Mouse (Mus musculus) G1E (cell line): ENCODE data around the gene Acox3. TPM values are rescaled to one million over a fixed set of nuclear protein-coding genes. Genes with fewer than 3 reads are reported as not detected.

ENCODE experiments used
- ATAC-seq: 2 replicates; pipeline ENCODE4 v1.8.0; 2016; ENCODE audit warnings: mild to moderate bottlenecking; ENCODE audit not compliant: insufficient number of reproducible peaks, poor library complexity, low FRiP score, severe bottlenecking; ENCODE audit errors: extremely low read depth
- DNase-seq: peaks from one replicate; pipeline ENCODE4 v3.0.0; 2012; ENCODE audit warnings: low spot score
- H3K27me3 ChIP-seq: 2 replicates; pipeline ENCODE4 v1.6.1; 2012; ENCODE audit warnings: mild to moderate bottlenecking, low read length, inconsistent platforms; ENCODE audit not compliant: insufficient read depth
- H3K36me3 ChIP-seq: replicated peaks from 2 replicates; pipeline ENCODE3; 2012; ENCODE audit warnings: mild to moderate bottlenecking, inconsistent platforms
- H3K4me1 ChIP-seq: 2 replicates; pipeline ENCODE4 v1.6.1; 2012; ENCODE audit warnings: low read depth, low read length, inconsistent platforms, mixed read lengths; ENCODE audit not compliant: insufficient read depth
- H3K4me3 ChIP-seq: 2 replicates; pipeline ENCODE4 v1.5.1; 2012; ENCODE audit warnings: low read depth, mild to moderate bottlenecking, inconsistent platforms, low read length, moderate library complexity, mixed read lengths
- H3K9me3 ChIP-seq: replicated peaks from 2 replicates; pipeline ENCODE4 v1.6.1; 2012; ENCODE audit warnings: inconsistent platforms
- CTCF ChIP-seq: IDR thresholded peaks from 2 replicates; pipeline ENCODE4 v1.5.1; 2012; ENCODE audit warnings: low read depth, low read length, inconsistent platforms, mixed read lengths
- GATA1 ChIP-seq: IDR thresholded peaks from 2 replicates; pipeline ENCODE4 v1.6.1; 2012; ENCODE audit warnings: borderline replicate concordance, low read length, inconsistent platforms, mixed read lengths
- GATA2 ChIP-seq: IDR thresholded peaks from 2 replicates; pipeline ENCODE4 v1.6.1; 2012; ENCODE audit warnings: low read depth, low read length, inconsistent platforms, borderline replicate concordance
- POLR2AphosphoS5 ChIP-seq: IDR thresholded peaks from 2 replicates; pipeline ENCODE4 v1.6.1; 2012; ENCODE audit warnings: low read depth, low read length, inconsistent platforms; ENCODE audit not compliant: insufficient replicate concordance
- TAL1 ChIP-seq: conservative IDR thresholded peaks from 2 replicates; pipeline ENCODE4 v1.6.1; 2012; ENCODE audit warnings: low read depth, low read length, inconsistent platforms, mixed read lengths
- polyA plus RNA-seq: library from polyadenylated mRNA; stranded (reverse); fragments of >175 nt; gene quantifications from 2 replicates; pipeline ENCODE4 v1.2.3, GENCODE M21; 2012
- total RNA-seq, 2 experiments: library from RNA; stranded (forward) in 1 of 2; stranded (reverse) in 1 of 2; fragments of 200-1000 nt in 1 of 2; fragments of >200 nt in 1 of 2; fragmentation: Nextera tagmentation in 1 of 2; gene quantifications; 2 replicates each; pipeline ENCODE4 v1.2.3; 2014 to 2017

The Acox3 gene
- total and polyA plus RNA-seq, 3 experiments: 8.5 to 51.8 (median 41.2) TPM

GRCm38 (mm10) chr5:35596169-35597160 lies 13.6 kb downstream of the Acox3 start:
- Histone ChIP-seq H3K36me3 (peaks cover 93% of the 10 kb centered on the region), H3K27me3 (no peaks in the 10 kb centered on the region), H3K9me3 (peaks cover 8% of the 10 kb centered on the region), H3K4me3 (no peak overlapping the region), H3K4me1 (no peaks in the 10 kb centered on the region)
- no peak for ATAC-seq
- no peak for DNase-seq
- TF ChIP-seq POLR2AphosphoS5 (no peak), CTCF (no peak), TAL1 (no peak), GATA2 (no peak), GATA1 (no peak)

GRCm38 (mm10) chr5:35600233-35600632 lies 17.4 kb downstream of the Acox3 start:
- peaks cover 8% of the 10 kb centered on the region for H3K9me3 ChIP-seq
- H3K4me1 ChIP-seq: no peaks in the 10 kb centered on the region
- no peak overlapping the region for H3K4me3 ChIP-seq
- DNase-seq (no peak), ATAC-seq (no peak)
- no peaks in the 10 kb centered on the region for H3K27me3 ChIP-seq
- peaks cover 92% of the 10 kb centered on the region for H3K36me3 ChIP-seq
- TF ChIP-seq CTCF (no peak), GATA2 (no peak), GATA1 (no peak), POLR2AphosphoS5 (no peak), TAL1 (no peak)

DNA sequence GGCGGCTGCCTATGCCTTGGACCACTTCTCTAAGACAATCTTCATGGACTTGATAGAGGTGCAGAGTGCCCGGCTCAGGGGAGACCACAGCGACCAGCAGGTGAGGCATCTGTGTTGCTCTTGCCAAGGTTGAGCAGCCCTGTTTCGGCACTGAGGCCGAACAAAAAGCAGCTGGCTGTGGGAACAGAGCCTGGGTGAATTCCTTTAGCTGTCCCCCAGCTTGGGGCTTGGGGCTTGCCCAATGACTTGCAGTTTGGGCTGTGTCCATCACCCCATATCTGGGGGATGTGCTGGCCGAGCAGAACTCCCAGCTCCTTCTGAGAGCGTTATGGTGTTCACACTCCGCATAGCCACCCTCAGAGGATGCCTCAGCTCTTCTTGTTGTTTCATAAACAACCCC lies 18.7 kb downstream of the Acox3 start:
- no peak overlapping the region for H3K4me3 ChIP-seq

GRCm38 (mm10) chr5:35605355-35605754 lies 22.5 kb downstream of the Acox3 start:
- Histone ChIP-seq H3K9me3 (no peaks in the 10 kb centered on the region), H3K4me3 (no peak overlapping the region), H3K27me3 (no peaks in the 10 kb centered on the region), H3K36me3 (peaks cover 71% of the 10 kb centered on the region), H3K4me1 (no peaks in the 10 kb centered on the region)
- no peak for TF ChIP-seq GATA1
- no peak for TF ChIP-seq POLR2AphosphoS5
- TF ChIP-seq GATA2: no peak
- no peak for TF ChIP-seq CTCF
- no peak for TF ChIP-seq TAL1
- ATAC-seq: no peak
- no peak for DNase-seq

More for the DNA sequence above, 18.7 kb downstream of the Acox3 start:
- Histone ChIP-seq H3K4me1 (no peaks in the 10 kb centered on the region), H3K36me3 (peaks cover 88% of the 10 kb centered on the region), H3K27me3 (no peaks in the 10 kb centered on the region), H3K9me3 (peaks cover 8% of the 10 kb centered on the region)
- no peak for DNase-seq
- no peak for TF ChIP-seq POLR2AphosphoS5
- no peak for TF ChIP-seq GATA1
- no peak for TF ChIP-seq GATA2
- no peak for TF ChIP-seq CTCF
- TF ChIP-seq TAL1: no peak
- no peak for ATAC-seq

GRCm38 (mm10) chr5:35606800-35607199 lies 24.0 kb downstream of the Acox3 start:
- H3K4me1 ChIP-seq: 0 out of 2 replicates have a peak, but pooled peaks cover 3% of the 10 kb centered on the region
- H3K9me3 ChIP-seq: no peaks in the 10 kb centered on the region
- H3K4me3 ChIP-seq: no peak overlapping the region
- no peaks in the 10 kb centered on the region for H3K27me3 ChIP-seq
- no peak for TF ChIP-seq GATA2
- no peak for ATAC-seq
- DNase-seq: no peak
- H3K36me3 ChIP-seq: peaks cover 73% of the 10 kb centered on the region

- ATAC-seq (no peak), DNase-seq (no peak)
- TF ChIP-seq GATA1 (no peak), TAL1 (no peak), POLR2AphosphoS5 (no peak), CTCF (no peak), GATA2 (no peak)
- H3K27me3 ChIP-seq: no peaks in the 10 kb centered on the region
- H3K9me3 ChIP-seq: no peaks in the 10 kb centered on the region
- H3K4me3 ChIP-seq: no peak overlapping the region
- H3K4me1 ChIP-seq: 0 out of 2 replicates have a peak, but pooled peaks cover 3% of the 10 kb centered on the region
- H3K36me3 ChIP-seq: peaks cover 69% of the 10 kb centered on the region
Measured at GRCm38 (mm10) chr5:35607784-35608183, 24.9 kb downstream of the Acox3 start.
